Mouse (Mus musculus) embryonic fibroblast, embryonic 13.5 days (primary cell): ENCODE data around the gene Pitx2. TPM values are rescaled to one million over a fixed set of nuclear protein-coding genes. Genes with fewer than 3 reads are reported as not detected.

ENCODE experiments used
- H3K27ac ChIP-seq: 2 replicates; pipeline ENCODE4 v1.5.1; 2012; ENCODE audit warnings: low read length, control low read depth, inconsistent platforms; ENCODE audit not compliant: insufficient read depth
- H3K4me1 ChIP-seq: 2 replicates; pipeline ENCODE4 v1.6.1; 2011; ENCODE audit warnings: low read length; ENCODE audit not compliant: control insufficient read depth, insufficient read depth
- H3K4me3 ChIP-seq: 2 replicates; pipeline ENCODE4 v1.5.1; 2011; ENCODE audit warnings: mild to moderate bottlenecking, control low read depth, low read length; ENCODE audit not compliant: insufficient read depth
- CTCF ChIP-seq: IDR thresholded peaks from 2 replicates; pipeline ENCODE4 v1.5.1; 2011; ENCODE audit warnings: mild to moderate bottlenecking, control low read depth, low read length, moderate library complexity, borderline replicate concordance; ENCODE audit not compliant: insufficient read depth
- POLR2A ChIP-seq: IDR thresholded peaks from 2 replicates; pipeline ENCODE4 v1.6.1; 2011; ENCODE audit warnings: low read depth, mild to moderate bottlenecking, control low read depth, low read length, moderate library complexity
- polyA plus RNA-seq: library from polyadenylated mRNA; stranded (reverse); fragments of >200 nt; gene quantifications from 2 replicates; pipeline ENCODE4 v1.2.4, GENCODE M21; 2011; ENCODE audit warnings: low read depth; ENCODE audit not compliant: missing spikeins, insufficient read length

The Pitx2 gene
- polyA plus RNA-seq, 1 experiment: 3.6 TPM

DNA sequence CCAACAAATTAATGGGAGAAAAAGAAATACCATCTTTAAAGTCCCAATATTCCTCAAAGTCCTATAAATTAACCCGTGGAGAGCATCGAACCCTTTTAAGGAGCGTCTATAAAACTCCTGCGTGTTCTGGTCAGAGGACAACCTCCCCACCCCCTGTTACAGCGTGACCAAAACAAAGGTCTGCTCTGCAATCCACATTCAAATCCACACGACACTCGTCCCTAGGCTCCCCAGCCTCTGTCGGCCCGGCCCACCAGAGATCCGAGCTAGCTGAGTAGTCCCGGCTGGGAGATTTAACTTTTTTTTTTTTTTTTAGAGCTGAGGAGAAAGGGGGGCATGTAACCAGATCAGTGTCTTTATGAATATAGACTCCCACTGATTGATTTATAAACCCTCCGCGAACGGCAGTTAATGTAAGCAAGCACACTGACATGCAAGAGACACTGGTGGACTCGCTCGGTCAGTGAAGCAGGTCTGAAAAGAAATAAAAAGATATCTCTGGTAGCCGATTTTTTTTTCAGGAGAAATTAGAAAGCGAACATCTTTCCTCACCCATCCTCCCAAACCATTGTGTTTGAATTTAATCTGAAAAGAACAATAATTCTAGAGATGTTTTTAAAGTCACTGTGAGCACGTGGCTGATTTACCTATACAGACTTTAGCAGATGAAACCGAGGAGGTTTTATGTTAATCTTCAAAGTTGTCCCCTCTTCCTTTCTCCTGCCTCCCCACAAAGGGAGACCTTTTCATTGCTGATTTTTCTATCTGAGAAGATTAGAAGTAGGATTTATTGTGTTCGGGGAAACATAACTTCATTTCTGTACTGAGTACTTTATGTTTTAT, 23.0 kb downstream of the Pitx2 start:
- no peak for TF ChIP-seq CTCF
- no peak for TF ChIP-seq POLR2A
- Histone ChIP-seq H3K4me1 (no peaks in the 10 kb centered on the region), H3K4me3 (no peak overlapping the region), H3K27ac (no peak overlapping the region)

DNA sequence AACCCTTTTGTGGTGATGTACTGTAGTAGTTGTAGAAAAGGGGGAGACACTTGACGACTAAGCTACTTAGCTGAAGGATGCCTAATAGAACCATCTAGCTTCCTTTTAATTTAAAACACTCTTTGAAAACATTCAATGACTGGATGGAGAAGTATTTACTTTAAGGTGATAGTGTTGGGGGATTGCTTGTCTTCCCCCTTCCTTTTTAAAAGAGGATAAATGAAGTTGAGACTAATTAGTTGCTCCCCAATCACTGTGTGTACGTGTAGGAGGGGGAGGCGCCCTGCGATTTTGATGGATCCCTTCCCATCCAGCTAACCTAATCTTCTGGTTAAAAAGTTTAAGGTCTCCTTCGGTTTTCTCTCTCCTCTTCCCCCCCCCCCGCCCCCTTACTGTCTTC, 23.7 kb downstream of the Pitx2 start:
- Histone ChIP-seq H3K27ac (no peak overlapping the region), H3K4me1 (no peaks in the 10 kb centered on the region), H3K4me3 (no peak overlapping the region)
- TF ChIP-seq POLR2A (no peak), CTCF (no peak)

DNA sequence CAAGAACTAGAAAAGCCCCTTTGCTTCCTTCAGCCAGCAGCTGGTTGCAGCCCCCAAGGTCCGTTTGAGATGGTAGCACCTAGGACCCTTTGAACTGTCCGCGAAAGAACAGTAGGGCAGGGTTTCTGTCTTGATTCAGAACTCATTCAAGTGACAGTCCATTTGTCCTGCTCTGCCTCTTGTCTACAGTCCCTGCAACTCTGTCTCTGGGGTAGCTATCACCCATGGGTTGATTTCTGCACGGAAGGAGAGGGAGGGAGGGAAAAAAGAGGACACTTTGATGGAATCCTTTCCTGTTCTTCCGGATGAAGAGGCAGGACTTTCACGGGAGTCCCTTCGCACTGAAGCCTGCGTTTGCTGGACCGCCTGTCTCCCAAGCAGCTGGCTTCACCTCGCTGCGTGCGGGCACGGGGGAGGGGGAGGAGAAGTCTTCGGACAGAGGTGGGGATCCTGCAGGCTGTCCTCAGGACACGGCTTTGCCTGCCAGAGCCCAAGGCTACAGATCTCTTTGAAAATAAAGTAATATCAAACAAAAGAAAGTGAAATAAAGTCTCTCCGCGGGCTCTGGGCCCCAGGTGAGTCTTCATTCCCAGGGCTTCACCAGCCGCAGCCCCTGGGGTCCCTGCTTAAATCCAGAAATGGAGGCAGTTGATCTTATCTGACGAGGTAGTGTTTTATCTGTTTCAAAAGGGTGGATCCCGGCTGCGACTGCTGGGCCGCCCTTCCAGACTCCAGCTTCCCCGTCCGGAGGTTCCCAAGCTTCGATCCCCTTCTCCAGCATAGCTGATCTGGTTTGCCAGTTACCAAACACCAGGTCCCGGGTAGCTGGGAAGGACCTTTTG, 24.5 kb downstream of the Pitx2 start:
- Histone ChIP-seq H3K4me3 (no peak overlapping the region), H3K27ac (no peak overlapping the region), H3K4me1 (no peaks in the 10 kb centered on the region)
- no peak for TF ChIP-seq CTCF
- TF ChIP-seq POLR2A: no peak

DNA sequence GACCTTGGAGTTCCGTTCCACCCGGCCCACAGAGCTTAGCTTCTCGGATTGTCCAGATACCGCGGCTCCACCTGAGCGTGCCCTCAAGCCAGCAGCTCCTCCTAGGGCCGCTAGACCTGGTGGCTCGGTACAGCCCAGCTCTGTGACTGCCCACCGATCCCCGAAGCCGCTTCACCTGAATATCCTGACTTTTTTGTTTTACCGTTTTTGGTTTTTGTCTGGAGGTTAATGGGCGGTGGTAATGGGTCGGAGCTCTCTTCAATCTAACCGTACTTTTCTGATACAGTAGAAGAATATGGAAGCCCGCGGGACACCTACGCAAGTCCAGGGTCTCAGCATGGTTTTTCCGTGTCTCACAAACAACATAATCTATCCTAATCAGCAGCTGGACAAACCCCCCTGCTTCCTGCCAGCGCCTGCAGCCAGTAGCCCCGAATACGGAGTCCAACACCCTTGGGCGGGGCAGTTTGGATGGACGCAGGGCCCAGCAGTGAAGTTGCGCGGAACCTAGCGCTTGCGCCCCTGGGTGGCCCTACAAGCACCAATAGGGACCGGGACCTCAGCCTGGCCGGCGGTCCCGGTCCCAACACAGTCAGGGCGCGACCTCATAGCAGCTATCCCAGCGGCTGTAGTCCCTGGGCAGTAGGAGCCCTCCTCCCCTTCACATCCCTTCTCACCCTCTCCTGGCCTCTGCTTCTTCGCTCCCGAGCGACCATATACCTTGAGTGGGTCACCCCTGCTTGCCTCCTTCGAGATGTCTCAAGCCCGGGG, 25.3 kb downstream of the Pitx2 start:
- no peaks in the 10 kb centered on the region for H3K4me1 ChIP-seq
- H3K27ac ChIP-seq: no peak overlapping the region
- no peak for TF ChIP-seq CTCF
- no peak for TF ChIP-seq POLR2A
- H3K4me3 ChIP-seq: no peak overlapping the region

DNA sequence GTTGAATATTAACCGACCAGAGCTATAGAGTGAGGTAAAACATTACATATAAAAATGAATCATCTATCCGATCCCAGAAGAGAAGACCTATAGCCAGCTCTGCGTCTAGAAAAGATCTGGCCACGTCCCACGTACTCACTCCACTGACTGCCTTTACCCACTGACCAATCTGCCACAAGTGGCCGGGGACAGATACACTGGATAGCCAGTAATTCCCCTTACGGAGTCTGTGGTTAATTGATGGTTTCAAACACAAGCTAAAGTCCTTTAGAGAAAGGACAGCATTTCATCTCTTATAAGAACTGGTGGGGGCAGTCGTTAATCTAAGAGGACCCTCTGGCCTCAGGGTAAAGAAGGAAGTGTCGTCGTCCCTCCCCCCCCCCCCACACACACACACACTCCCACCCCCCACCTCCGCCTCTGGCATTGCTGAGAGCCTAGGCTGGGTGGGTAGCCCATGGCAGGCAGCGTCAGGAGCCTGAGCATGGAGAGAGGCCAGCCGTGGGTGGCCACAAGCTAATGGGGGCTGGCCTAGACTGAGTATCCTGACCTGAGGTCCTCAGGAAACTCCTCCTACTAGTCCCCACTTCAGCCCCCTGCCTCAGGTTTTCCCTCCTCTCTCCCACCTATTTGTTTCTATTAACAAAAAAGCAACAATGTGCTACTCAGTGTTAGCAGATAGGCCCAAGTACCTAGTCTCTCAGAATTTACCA, 26.1 kb downstream of the Pitx2 start:
- H3K4me3 ChIP-seq: no peak overlapping the region
- H3K4me1 ChIP-seq: no peaks in the 10 kb centered on the region
- H3K27ac ChIP-seq: no peak overlapping the region
- TF ChIP-seq CTCF (no peak), POLR2A (no peak)

DNA sequence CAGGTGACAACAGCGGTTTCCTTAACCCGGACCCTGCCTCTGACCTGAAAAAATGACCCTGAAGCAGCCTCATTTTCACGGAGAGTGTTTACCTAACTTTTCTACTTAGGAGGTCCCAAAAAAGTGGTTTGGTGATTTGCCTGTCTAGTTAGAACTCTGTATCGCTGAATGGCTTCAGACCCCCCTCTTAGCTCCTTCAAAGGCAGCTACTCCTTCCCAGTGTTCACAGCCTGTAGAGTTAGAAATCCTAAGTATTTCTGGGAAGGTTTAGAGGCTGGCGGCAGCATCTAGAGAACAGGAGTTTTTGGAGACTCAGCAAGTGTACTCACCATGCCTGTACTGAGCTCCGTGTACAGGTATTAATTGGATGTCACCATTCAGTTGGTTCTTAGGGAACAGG, 27.0 kb downstream of the Pitx2 start:
- Histone ChIP-seq H3K4me3 (no peak overlapping the region), H3K27ac (no peak overlapping the region), H3K4me1 (no peaks in the 10 kb centered on the region)
- no peak for TF ChIP-seq CTCF
- no peak for TF ChIP-seq POLR2A

DNA sequence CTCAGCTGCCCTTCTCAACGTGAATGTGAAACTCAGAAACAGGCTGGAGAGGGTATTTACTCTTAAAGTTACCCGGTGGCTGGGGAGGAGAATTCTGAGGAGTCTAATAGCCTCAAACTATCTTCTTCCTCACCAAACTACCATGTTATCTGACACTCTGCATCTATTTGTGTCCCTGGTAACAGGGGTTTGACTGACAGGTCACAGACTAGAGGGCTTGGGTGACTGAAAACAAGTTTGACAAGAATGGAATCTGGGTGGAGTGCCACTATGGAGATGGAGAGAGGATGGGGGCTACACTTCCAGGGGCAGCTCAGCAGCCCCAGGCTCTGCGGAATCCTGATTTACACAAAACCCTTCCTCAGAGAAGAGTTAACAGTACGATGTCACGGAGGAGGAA, 27.7 kb downstream of the Pitx2 start:
- Histone ChIP-seq H3K4me1 (no peaks in the 10 kb centered on the region), H3K27ac (no peak overlapping the region), H3K4me3 (no peak overlapping the region)
- TF ChIP-seq POLR2A (no peak), CTCF (no peak)

DNA sequence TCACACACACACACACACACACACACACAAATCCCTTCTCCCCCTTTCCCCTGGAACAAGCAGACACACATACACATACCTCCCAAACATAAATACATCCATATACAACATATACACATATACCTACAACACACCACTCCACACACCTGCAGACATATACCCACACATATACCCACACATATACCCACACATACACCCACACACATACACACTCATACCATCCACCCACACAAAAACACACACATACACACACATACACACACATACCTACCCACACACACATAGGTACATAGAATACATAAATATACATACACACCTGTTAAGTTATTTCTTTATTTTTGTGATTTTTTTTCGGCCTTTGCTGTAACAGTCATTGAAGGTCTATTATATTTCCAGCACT, 38.3 kb downstream of the Pitx2 start:
- TF ChIP-seq CTCF: no peak
- Histone ChIP-seq H3K27ac (no peak overlapping the region), H3K4me1 (no peaks in the 10 kb centered on the region), H3K4me3 (no peak overlapping the region)

DNA sequence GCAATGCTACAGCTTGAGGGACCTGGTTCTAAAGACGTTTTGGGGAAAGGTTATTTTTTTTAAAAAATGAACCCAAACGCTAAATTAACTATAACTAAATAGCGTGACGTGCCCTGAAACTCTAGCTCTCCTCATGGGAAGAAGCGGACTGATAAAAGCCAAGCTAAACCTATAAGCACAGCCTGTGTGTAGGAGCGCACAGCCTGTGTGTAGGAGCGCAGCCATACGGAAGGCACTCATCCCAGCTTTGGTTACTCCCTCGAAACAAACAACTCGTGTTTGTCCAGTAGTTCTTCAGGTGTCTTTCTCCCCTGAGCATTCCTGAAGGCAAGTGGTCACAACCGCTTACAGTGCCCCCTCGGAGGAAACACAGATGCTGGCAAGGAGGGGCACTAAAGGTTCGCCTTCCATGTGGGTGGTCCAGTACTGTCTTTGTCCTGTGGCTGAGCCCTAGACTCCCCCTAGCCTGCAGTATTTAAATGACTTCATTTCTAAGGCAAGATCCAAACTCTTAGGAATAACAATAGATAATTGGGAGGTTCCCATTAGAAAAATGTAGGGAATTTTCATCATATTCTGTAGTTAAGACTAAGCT, 39.1 kb downstream of the Pitx2 start:
- Histone ChIP-seq H3K4me3 (no peak overlapping the region), H3K4me1 (no peaks in the 10 kb centered on the region)
- TF ChIP-seq CTCF (no peak), POLR2A (no peak)

More for the DNA sequence above, 39.1 kb downstream of the Pitx2 start:
- H3K27ac ChIP-seq: no peak overlapping the region
